Mouse (Mus musculus) neural tube, embryonic 11.5 days (tissue): ENCODE results near the gene Pwp1. TPM values are rescaled to one million over a fixed set of nuclear protein-coding genes. Genes with fewer than 3 reads are reported as not detected.
"Not testable (repeated sequence)": the region's sequence is repeated elsewhere in the genome, so short reads cannot be mapped to it uniquely, and the experiment has no call there.

ENCODE experiments used
- ATAC-seq: fragments of 200-750 bp; cut with Nextera tagmentation; 2 replicates; pipeline ENCODE4 v1.8.0; 2017; ENCODE audit warnings: moderate number of reproducible peaks, mild to moderate bottlenecking, moderate TSS enrichment, moderate library complexity; ENCODE audit not compliant: insufficient read depth, low FRiP score, low TSS enrichment
- DNase-seq: peaks from one replicate; pipeline ENCODE4 v3.0.0-alpha.2; 2015; ENCODE audit warnings: low spot score
- H3K27ac ChIP-seq: fragments of 300-500 bp; sonication (generic); 2 replicates; pipeline ENCODE4 v1.5.1; 2014; ENCODE audit warnings: low read depth, mild to moderate bottlenecking, low read length
- H3K27me3 ChIP-seq: fragments of 300-500 bp; sonication (generic); 2 replicates; pipeline ENCODE4 v1.6.1; 2014; ENCODE audit warnings: mild to moderate bottlenecking, low read length, mixed read lengths; ENCODE audit not compliant: control insufficient read depth, insufficient read depth
- H3K36me3 ChIP-seq: fragments of 300-500 bp; sonication (generic); 2 replicates; pipeline ENCODE4 v1.6.1; 2014; ENCODE audit warnings: mild to moderate bottlenecking, low read length, moderate library complexity, mixed read lengths; ENCODE audit not compliant: control insufficient read depth, insufficient read depth
- H3K4me1 ChIP-seq: fragments of 300-500 bp; sonication (generic); 2 replicates; pipeline ENCODE4 v1.6.1; 2014; ENCODE audit warnings: low read length, mixed read lengths; ENCODE audit not compliant: control insufficient read depth, insufficient read depth
- H3K4me2 ChIP-seq: fragments of 300-500 bp; sonication (generic); 2 replicates; pipeline ENCODE4 v1.6.1; 2014; ENCODE audit warnings: low read depth, mild to moderate bottlenecking, moderate library complexity
- H3K4me3 ChIP-seq: fragments of 300-500 bp; sonication (generic); 2 replicates; pipeline ENCODE4 v1.5.1; 2014; ENCODE audit warnings: low read depth, low read length
- H3K9ac ChIP-seq: fragments of 300-500 bp; sonication (generic); 2 replicates; pipeline ENCODE4 v1.6.1; 2014; ENCODE audit warnings: mild to moderate bottlenecking, low read length
- H3K9me3 ChIP-seq: fragments of 300-500 bp; sonication (generic); 2 replicates; pipeline ENCODE4 v1.6.1; 2016; ENCODE audit warnings: low read length; ENCODE audit not compliant: control insufficient read depth
- WGBS: fragments of 180-500 bp; shearing (Covaris S2); extraction: QIAGEN DNeasy Blood & Tissue Kit; methylation state at CpG from one replicate; pipeline ENCODE4 v1.1.7; 2014; 5-methylcytosine and 5-hydroxymethylcytosine counted together
- polyA plus RNA-seq: library from polyadenylated mRNA; unstranded; fragments of >200 nt; fragmentation: Nextera tagmentation; extraction: Ambion mirVana; gene quantifications from 2 replicates; pipeline ENCODE4 v1.2.1, GENCODE M21; 2014

Gene Pwp1
- 92.1 and 98.8 TPM in 2 replicates for polyA plus RNA-seq

DNA sequence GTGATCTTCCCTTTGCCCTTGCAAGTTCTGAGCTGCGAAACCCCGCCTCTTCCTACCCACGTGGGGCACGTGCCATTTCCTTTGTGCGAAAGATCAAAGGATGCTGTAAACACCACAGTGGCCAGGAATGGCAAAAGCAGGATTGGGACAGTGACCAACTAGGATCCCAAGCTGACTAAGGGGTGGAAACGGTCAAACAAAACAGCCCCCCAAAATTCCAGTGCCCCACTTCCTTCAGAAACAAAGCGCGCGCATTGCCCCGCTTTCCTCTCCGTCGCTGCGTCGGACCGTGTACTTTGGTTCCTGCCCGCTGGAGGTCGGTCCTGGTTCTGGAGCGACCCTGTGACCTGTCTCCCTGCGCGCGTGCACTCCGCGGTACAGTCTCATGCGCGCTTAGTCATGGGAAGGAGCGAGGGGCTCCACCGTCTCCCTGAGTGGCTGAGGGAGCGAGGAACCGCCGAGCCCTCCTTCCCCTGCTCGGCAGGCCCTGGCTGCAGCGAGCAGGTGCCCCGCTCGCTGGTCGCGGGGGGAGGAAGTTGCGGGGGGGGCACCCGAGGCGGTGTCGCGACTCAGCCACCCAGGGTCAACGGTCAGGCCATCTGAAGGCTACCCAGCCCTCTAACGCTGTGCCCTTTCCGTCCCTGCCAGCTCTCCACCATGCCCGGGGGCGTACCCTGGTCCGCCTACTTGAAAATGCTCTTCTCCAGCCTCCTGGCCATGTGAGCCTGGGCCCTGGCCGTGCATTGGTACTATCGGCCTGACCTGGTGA, at the start of gene Pwp1:
TSS of gene Pwp1 (plus strand) at position 410 of the 769 bp plus-strand sequence.
- H3K4me1 ChIP-seq, H3K36me3 ChIP-seq, H3K9me3 ChIP-seq, H3K27ac ChIP-seq, H3K27me3 ChIP-seq: not testable (repeated sequence)
- peak within 1 kb of the TSS; percentile 82 for H3K9ac ChIP-seq
- ATAC-seq (peak; percentile 94), DNase-seq (peak; percentile 67)
- peak within 1 kb of the TSS; percentile 46 for H3K4me3 ChIP-seq
- peak within 1 kb of the TSS; percentile 67 for H3K4me2 ChIP-seq
- WGBS: 3% methylated on average over 48 of the region's 49 CpGs

DNA sequence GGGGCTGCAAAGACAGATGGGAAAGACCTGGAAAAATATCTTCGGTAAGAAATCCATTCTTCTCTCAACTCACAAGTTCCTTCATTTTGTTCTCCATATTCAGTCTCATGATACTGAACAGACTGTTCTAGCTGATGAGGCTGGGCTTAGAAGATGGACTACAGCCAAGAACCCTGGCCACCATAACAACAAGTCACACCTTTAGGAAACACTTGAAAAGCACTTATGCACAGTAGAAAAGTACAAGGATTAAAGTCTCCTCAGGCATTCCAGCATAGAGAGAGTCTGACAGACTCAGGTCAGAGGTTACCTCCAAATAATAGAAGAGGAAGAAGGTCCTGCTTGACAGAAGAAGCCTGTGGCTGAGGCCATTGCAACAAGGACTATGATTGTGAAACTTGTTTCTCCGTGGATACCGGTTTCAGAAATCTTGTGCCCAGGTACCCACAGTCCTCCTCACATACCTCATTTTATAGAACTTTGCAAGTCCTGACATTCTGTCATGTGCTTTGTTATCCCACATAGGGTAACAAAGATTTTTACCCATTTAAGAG, 7.1 kb upstream of the Pwp1 start:
- H3K9ac ChIP-seq, H3K4me1 ChIP-seq, H3K4me3 ChIP-seq, H3K4me2 ChIP-seq, H3K36me3 ChIP-seq, H3K9me3 ChIP-seq, DNase-seq, H3K27me3 ChIP-seq, ATAC-seq, H3K27ac ChIP-seq: not testable (repeated sequence)
- 88% methylated on average over 1 of the region's 3 CpGs for WGBS

DNA sequence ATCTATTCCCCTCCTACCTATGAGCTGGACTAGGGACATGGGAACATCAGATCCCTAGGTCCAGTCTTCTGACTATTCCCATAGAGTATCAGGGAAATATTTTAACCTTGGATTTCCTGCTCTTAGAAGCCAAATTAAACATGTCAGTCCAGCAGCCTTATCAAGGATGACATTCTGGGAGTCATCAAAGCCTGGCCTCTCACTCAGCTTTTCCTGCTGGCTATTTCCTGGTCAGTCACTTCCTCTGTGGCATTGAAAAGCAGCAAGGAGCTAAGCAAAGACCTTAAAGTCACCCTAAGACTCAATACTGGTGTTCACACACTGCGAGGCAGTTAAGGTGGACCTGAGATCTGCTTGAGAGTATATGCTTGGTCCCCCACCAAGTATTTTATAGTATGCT, 5.5 kb upstream of the Pwp1 start:
- not testable (repeated sequence) for H3K9ac ChIP-seq, ATAC-seq, H3K27ac ChIP-seq, H3K4me2 ChIP-seq, H3K4me1 ChIP-seq, H3K27me3 ChIP-seq, H3K36me3 ChIP-seq, H3K9me3 ChIP-seq, DNase-seq, H3K4me3 ChIP-seq
- WGBS: 97% methylated on average over 1 of the region's 1 CpGs

DNA sequence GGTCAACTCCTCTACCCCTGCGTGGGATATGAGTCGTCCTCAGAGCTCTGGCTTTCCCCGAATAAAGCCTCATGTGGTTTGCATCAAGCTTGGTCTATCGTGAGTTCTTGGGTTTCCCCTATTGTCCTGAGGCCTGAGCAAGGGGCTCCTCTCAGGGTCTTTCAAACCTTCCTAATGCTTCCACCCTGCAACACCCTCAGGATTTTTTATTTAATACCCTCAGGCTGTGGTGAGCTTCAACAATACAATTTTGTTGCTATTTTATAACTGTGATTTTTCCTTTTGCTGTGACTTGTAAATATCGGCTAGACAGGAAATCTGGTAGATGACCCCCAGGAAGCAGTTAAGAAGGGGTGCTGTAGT, 591 bp upstream of the Pwp1 start:
- H3K4me1 ChIP-seq, H3K36me3 ChIP-seq, H3K9ac ChIP-seq, H3K27me3 ChIP-seq, H3K9me3 ChIP-seq, H3K4me3 ChIP-seq, H3K27ac ChIP-seq: not testable (repeated sequence)
- WGBS: 61% methylated on average over 5 of the region's 5 CpGs
- DNase-seq (peak; percentile 14), ATAC-seq (peak; percentile 20; the same call in 1 of the 2 replicates)
- peak overlapping the region; percentile 67 for H3K4me2 ChIP-seq

DNA sequence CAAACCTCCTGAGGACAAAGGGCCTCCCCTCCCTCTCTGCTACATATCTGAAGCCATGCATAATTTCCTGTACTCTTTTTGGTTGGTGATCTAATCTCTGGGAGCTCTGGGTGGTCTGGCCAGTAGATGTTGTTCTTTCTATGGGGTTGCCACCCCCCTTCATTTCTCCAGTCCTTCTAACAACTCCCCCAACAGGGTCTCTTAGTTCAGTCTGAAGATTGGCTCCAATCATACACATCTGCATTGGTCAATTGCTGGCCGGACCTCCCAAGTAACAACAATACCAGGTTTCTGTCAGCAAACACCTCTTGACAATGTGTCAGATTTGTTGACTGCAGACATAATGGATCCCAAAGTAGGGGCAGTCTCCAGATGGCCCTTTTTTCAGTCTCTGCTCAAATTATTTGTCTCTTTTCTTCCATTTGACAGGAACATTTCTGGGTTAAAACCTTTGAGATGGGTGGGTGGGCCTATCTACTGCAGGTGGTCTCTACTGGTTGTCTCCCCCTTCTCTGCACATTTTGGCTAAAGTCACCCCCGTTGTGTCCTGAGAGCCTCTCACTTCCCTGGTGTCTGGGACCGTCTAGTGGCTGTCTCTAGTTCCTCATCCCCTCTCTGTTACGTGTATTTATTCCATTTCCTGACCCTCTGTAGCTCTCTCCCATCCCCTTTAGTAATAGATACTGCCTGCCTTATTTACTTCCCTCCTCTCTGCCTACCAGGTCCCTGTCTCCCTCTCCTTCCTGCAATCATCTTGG, 17.0 kb downstream of the Pwp1 start:
- H3K27ac ChIP-seq: no peak overlapping the region
- H3K27me3 ChIP-seq: no peaks in the 10 kb centered on the region
- no peaks in the 10 kb centered on the region for H3K4me1 ChIP-seq
- no peak overlapping the region for H3K9ac ChIP-seq
- DNase-seq: no peak
- H3K4me3 ChIP-seq: no peak overlapping the region
- no peaks in the 10 kb centered on the region for H3K9me3 ChIP-seq
- ATAC-seq: no peak
- H3K4me2 ChIP-seq: no peak overlapping the region
- WGBS: 76% methylated on average over 4 of the region's 4 CpGs
- no peaks in the 10 kb centered on the region for H3K36me3 ChIP-seq

DNA sequence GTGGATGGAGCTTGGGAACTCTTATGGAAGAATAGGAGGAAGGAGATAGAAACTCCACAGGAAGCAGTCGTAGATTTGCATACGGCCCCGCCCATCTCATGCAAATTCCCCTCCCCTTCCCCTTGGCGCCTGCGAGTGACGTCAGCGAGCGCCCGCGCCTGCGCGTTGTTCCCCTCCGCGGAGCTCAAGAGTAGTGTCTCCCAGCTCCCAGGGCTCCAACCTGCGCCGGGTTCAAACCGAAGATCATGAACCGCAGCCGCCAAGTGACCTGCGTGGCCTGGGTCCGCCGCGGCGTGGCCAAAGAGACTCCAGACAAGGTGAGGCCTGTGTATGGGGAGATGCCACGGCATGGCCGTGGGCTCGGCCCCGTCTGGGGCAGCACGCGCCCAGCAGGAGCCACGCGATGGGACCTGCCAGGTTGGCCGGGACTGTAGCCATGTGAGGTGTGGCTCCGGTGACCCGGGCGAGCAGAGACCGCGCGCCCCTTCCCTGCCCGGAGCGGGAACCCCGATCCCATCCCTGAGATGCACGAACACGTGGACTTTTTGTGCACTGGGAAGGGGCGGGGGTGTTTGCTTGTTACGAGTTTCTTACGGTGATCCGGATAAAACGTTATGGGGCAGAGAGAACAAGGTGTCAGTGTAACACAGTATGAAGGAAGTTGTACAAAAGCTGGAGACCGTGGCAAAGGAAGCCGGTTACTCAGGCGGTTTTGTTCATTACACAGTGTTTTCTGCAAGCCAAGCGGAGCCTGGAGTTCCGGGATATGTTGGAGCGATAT, 42.6 kb downstream of the Pwp1 start:
- WGBS: under 1% methylated on average over 55 of the region's 55 CpGs
- H3K27ac ChIP-seq: no peak overlapping the region
- H3K4me3 ChIP-seq: peak overlapping the region; percentile 90
- H3K9me3 ChIP-seq: no peaks in the 10 kb centered on the region
- ATAC-seq (peak; percentile 90), DNase-seq (peak; percentile 94)
- H3K4me2 ChIP-seq: peak overlapping the region; percentile 83
- peak overlapping the region; percentile 70 for H3K9ac ChIP-seq
- peaks cover 4% of the 10 kb centered on the region; the same call in 1 of the 2 replicates for H3K4me1 ChIP-seq
- H3K27me3 ChIP-seq: no peaks in the 10 kb centered on the region
- peaks cover 11% of the 10 kb centered on the region for H3K36me3 ChIP-seq

DNA sequence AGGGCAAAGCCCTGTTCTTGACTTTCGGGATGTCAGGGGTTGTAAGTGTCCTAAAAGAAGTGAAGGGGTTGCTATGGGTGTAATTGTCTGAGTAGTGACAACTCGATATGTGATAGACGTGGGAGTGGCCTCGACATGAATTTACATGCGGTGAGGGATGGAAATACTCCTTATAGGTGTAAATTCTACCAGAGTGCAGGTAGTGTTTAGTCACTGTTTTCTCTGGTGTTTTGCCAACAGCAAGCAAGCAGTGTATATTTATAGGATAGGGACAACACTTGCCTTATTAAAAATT, 43.1 kb downstream of the Pwp1 start:
- H3K27ac ChIP-seq: no peak overlapping the region
- H3K9me3 ChIP-seq: no peaks in the 10 kb centered on the region
- peak overlapping the region; percentile 83 for H3K4me2 ChIP-seq
- 7% methylated on average over 5 of the region's 5 CpGs for WGBS
- peak overlapping the region; percentile 70 for H3K9ac ChIP-seq
- DNase-seq: no peak
- H3K36me3 ChIP-seq: peaks cover 11% of the 10 kb centered on the region
- 0 out of 2 replicates have a peak, but pooled peaks have one; percentile 36 for ATAC-seq
- peaks cover 4% of the 10 kb centered on the region; the same call in 1 of the 2 replicates for H3K4me1 ChIP-seq
- no peaks in the 10 kb centered on the region for H3K27me3 ChIP-seq
- peak overlapping the region; percentile 90 for H3K4me3 ChIP-seq

DNA sequence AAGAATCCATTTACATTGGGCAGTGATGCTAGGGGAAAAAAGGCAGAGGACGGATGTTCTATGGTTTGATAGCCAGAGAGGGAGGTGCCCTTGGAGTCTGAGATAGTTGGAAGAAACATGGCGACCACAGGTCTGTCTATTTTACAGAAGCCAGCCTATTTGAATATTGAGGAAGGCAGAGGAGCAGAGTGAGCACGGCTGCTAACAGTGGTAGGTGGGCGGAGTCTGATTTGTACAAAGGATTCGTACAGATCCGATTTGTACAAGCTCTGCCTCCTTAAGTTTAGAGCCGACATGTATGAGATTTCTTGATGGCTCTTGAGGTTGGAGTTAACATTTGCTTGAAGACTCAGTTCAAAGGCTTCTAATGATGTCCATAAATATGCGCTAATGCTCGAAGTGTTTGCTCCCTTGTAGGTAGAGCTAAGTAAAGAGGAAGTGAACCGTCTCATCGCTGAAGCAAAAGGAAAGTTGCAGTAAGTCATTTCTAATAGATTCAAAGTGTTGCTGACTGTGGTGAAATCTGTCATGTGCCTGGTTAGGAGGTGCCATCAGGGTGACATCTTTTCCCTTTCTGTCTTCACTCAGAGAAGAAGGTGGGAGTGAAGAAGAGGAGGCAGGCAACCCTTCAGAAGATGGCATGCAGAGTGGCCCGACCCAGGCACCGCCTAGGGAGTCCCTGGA, 44.7 kb downstream of the Pwp1 start:
- no peaks in the 10 kb centered on the region for H3K27me3 ChIP-seq
- peaks cover 11% of the 10 kb centered on the region for H3K36me3 ChIP-seq
- no peak for ATAC-seq
- H3K4me3 ChIP-seq: no peak overlapping the region
- H3K27ac ChIP-seq: no peak overlapping the region
- no peak for DNase-seq
- no peaks in the 10 kb centered on the region for H3K9me3 ChIP-seq
- H3K4me1 ChIP-seq: peaks cover 4% of the 10 kb centered on the region; the same call in 1 of the 2 replicates
- H3K4me2 ChIP-seq: no peak overlapping the region
- WGBS: 91% methylated on average over 13 of the region's 13 CpGs
- H3K9ac ChIP-seq: no peak overlapping the region
